Mouse (Mus musculus): ENCODE results near the gene Gen1.

Gene Gen1

GRCm38 (mm10) chr12:11265382-11266281 is at the start of gene Gen1, which contains the start of gene Smc6:
Gene Gen1, minus strand, starts transcription at chr12:11265801.
Gene Smc6, plus strand, starts transcription at chr12:11265886.
- in situ Hi-C loops (cut with MboI; ENCODE audit: low sequenced_read_pairs): no loop called here

- in situ Hi-C loops (cut with MboI; ENCODE audit: low sequenced_read_pairs): no loop called here
These were observed 48.2 kb upstream of the Gen1 start for GRCm38 (mm10) chr12:11313840-11314239.

- in situ Hi-C loops (cut with MboI; ENCODE audit: low sequenced_read_pairs): no loop called here
These were observed 45.5 kb upstream of the Gen1 start for GRCm38 (mm10) chr12:11311106-11311505.

- in situ Hi-C loops (cut with MboI; ENCODE audit: low sequenced_read_pairs): no loop called here
These were observed 41.4 kb upstream of the Gen1 start for GRCm38 (mm10) chr12:11306753-11307645.

GRCm38 (mm10) chr12:11300858-11301257 is 35.3 kb upstream of the Gen1 start:
- in situ Hi-C loops (cut with MboI; ENCODE audit: low sequenced_read_pairs): no loop called here

GRCm38 (mm10) chr12:11286382-11286781 is 20.8 kb upstream of the Gen1 start:
- in situ Hi-C loops (cut with MboI; ENCODE audit: low sequenced_read_pairs): no loop called here

- in situ Hi-C loops (cut with MboI; ENCODE audit: low sequenced_read_pairs): no loop called here
These were observed 16.0 kb upstream of the Gen1 start for GRCm38 (mm10) chr12:11281584-11281983.

GRCm38 (mm10) chr12:11279886-11280285 is 14.3 kb upstream of the Gen1 start:
- in situ Hi-C loops (cut with MboI; ENCODE audit: low sequenced_read_pairs): no loop called here

GRCm38 (mm10) chr12:11277207-11277606 is 11.6 kb upstream of the Gen1 start:
- in situ Hi-C loops (cut with MboI; ENCODE audit: low sequenced_read_pairs): no loop called here

- in situ Hi-C loops (cut with MboI; ENCODE audit: low sequenced_read_pairs): no loop called here
These were observed 11.0 kb upstream of the Gen1 start for GRCm38 (mm10) chr12:11276632-11277031.

- in situ Hi-C loops (cut with MboI; ENCODE audit: low sequenced_read_pairs): no loop called here
These were observed 7.6 kb upstream of the Gen1 start for GRCm38 (mm10) chr12:11273185-11273584.

GRCm38 (mm10) chr12:11272568-11272967 is 7.0 kb upstream of the Gen1 start:
- in situ Hi-C loops (cut with MboI; ENCODE audit: low sequenced_read_pairs): no loop called here

- in situ Hi-C loops (cut with MboI; ENCODE audit: low sequenced_read_pairs): no loop called here
These were observed 1.4 kb upstream of the Gen1 start for GRCm38 (mm10) chr12:11267030-11267429.

GRCm38 (mm10) chr12:11266282-11266985 is 833 bp upstream of the Gen1 start:
- in situ Hi-C loops (cut with MboI; ENCODE audit: low sequenced_read_pairs): no loop called here

GRCm38 (mm10) chr12:11264895-11265294 is 706 bp downstream of the Gen1 start:
- in situ Hi-C loops (cut with MboI; ENCODE audit: low sequenced_read_pairs): no loop called here

- in situ Hi-C loops (cut with MboI; ENCODE audit: low sequenced_read_pairs): no loop called here
These were observed 15.3 kb downstream of the Gen1 start for GRCm38 (mm10) chr12:11250322-11250721.

- in situ Hi-C loops (cut with MboI; ENCODE audit: low sequenced_read_pairs): no loop called here
These were observed 18.1 kb downstream of the Gen1 start for GRCm38 (mm10) chr12:11247460-11247859.

- in situ Hi-C loops (cut with MboI; ENCODE audit: low sequenced_read_pairs): no loop called here
These were observed 29.6 kb downstream of the Gen1 start for GRCm38 (mm10) chr12:11235996-11236395.

- in situ Hi-C loops (cut with MboI; ENCODE audit: low sequenced_read_pairs): no loop called here
These were observed 35.3 kb downstream of the Gen1 start for GRCm38 (mm10) chr12:11230267-11230666.

- in situ Hi-C loops (cut with MboI; ENCODE audit: low sequenced_read_pairs): no loop called here
These were observed 38.9 kb downstream of the Gen1 start for GRCm38 (mm10) chr12:11226529-11227268.

Measured in CH12F3 (cell line).